Mouse (Mus musculus) retina, postnatal 1 day (tissue): ENCODE results near the gene Ubac2.
A peak's percentile ranks its signal among the peaks of the same experiment; 100 is the strongest.
"Not testable (repeated sequence)": the region's sequence is repeated elsewhere in the genome, so short reads cannot be mapped to it uniquely, and the experiment has no call there.

Source experiments
- DNase-seq: peaks from one replicate; pipeline ENCODE4 v3.0.0-alpha.2; 2012

Gene Ubac2

GRCm38 (mm10) chr14:121878176-121878858, at the start of gene Ubac2:
TSS of gene Ubac2 (plus strand) at chr14:121878620.
- DNase-seq: peak; percentile 98

- no peak for DNase-seq
These were observed 48.5 kb upstream of the Ubac2 start for GRCm38 (mm10) chr14:121829816-121830442.

GRCm38 (mm10) chr14:121833001-121833520, 45.4 kb upstream of the Ubac2 start:
- peak; percentile 32 for DNase-seq

- DNase-seq: no peak
These were observed 40.3 kb upstream of the Ubac2 start for GRCm38 (mm10) chr14:121838161-121838560.

- no peak for DNase-seq
These were observed 38.2 kb upstream of the Ubac2 start for GRCm38 (mm10) chr14:121840217-121840616.

- DNase-seq: peak; percentile 39
These were observed 33.9 kb upstream of the Ubac2 start for GRCm38 (mm10) chr14:121844486-121844885.

GRCm38 (mm10) chr14:121851231-121851630, 27.2 kb upstream of the Ubac2 start:
- DNase-seq: no peak

- no peak for DNase-seq
These were observed 25.9 kb upstream of the Ubac2 start for GRCm38 (mm10) chr14:121852531-121852930.

GRCm38 (mm10) chr14:121865162-121865561, 13.3 kb upstream of the Ubac2 start:
- DNase-seq: peak; percentile 80

- DNase-seq: no peak
These were observed 11.8 kb upstream of the Ubac2 start for GRCm38 (mm10) chr14:121866574-121866973.

- peak; percentile 85 for DNase-seq
These were observed 9.3 kb upstream of the Ubac2 start for GRCm38 (mm10) chr14:121869111-121869510.

- DNase-seq: no peak
These were observed 5.7 kb upstream of the Ubac2 start for GRCm38 (mm10) chr14:121872760-121873159.

- DNase-seq: no peak
These were observed 5.2 kb upstream of the Ubac2 start for GRCm38 (mm10) chr14:121873172-121873571.

GRCm38 (mm10) chr14:121873646-121874045, 4.8 kb upstream of the Ubac2 start:
- DNase-seq: no peak

GRCm38 (mm10) chr14:121876190-121876589, 2.2 kb upstream of the Ubac2 start:
- not testable (repeated sequence) for DNase-seq

GRCm38 (mm10) chr14:121876860-121877259, 1.6 kb upstream of the Ubac2 start:
- no peak for DNase-seq

- DNase-seq: no peak
These were observed 780 bp upstream of the Ubac2 start for GRCm38 (mm10) chr14:121877640-121878039.

- DNase-seq: no peak
These were observed 413 bp downstream of the Ubac2 start for GRCm38 (mm10) chr14:121878859-121879206.

- DNase-seq: no peak
These were observed 933 bp downstream of the Ubac2 start for GRCm38 (mm10) chr14:121879266-121879840.

GRCm38 (mm10) chr14:121881211-121881610, 2.8 kb downstream of the Ubac2 start:
- DNase-seq: no peak

GRCm38 (mm10) chr14:121884150-121884797, 5.9 kb downstream of the Ubac2 start:
- DNase-seq: no peak

- no peak for DNase-seq
These were observed 15.3 kb downstream of the Ubac2 start for GRCm38 (mm10) chr14:121893747-121894146.

- DNase-seq: no peak
These were observed 16.2 kb downstream of the Ubac2 start for GRCm38 (mm10) chr14:121894511-121895135.
